Mouse (Mus musculus) testis, adult 2 months (tissue): ENCODE measurements around the gene Nedd9. TPM values are rescaled to one million over a fixed set of nuclear protein-coding genes. Genes with fewer than 3 reads are reported as not detected.

Experiments used
- H3K27ac ChIP-seq: fragments of 200-500 bp; 2 replicates; pipeline ENCODE4 v1.5.1; 2012; ENCODE audit warnings: low read depth, low read length; ENCODE audit not compliant: control insufficient read depth, insufficient read depth
- H3K27me3 ChIP-seq: fragments of 200-500 bp; 2 replicates; pipeline ENCODE4 v1.6.1; 2012; ENCODE audit warnings: mild to moderate bottlenecking, low read length, moderate library complexity; ENCODE audit not compliant: control insufficient read depth, insufficient read depth
- H3K36me3 ChIP-seq: fragments of 200-500 bp; 2 replicates; pipeline ENCODE4 v1.6.1; 2012; ENCODE audit warnings: mild to moderate bottlenecking, low read length; ENCODE audit not compliant: control insufficient read depth, insufficient read depth
- H3K4me1 ChIP-seq: fragments of 200-500 bp; 2 replicates; pipeline ENCODE4 v1.6.1; 2012; ENCODE audit warnings: low read length; ENCODE audit not compliant: control insufficient read depth, insufficient read depth
- H3K4me3 ChIP-seq: fragments of 200-500 bp; 2 replicates; pipeline ENCODE4 v1.5.1; 2012; ENCODE audit warnings: low read depth, mild to moderate bottlenecking, low read length, moderate library complexity, mixed read lengths; ENCODE audit not compliant: control insufficient read depth
- CTCF ChIP-seq: fragments of 200-500 bp; IDR thresholded peaks from 2 replicates; pipeline ENCODE4 v1.5.1; 2012; ENCODE audit warnings: low read depth, mild to moderate bottlenecking, inconsistent platforms, low read length, moderate library complexity; ENCODE audit not compliant: control insufficient read depth, insufficient read depth, insufficient replicate concordance
- POLR2A ChIP-seq: fragments of 200-500 bp; IDR thresholded peaks from 2 replicates; pipeline ENCODE4 v1.6.1; 2012; ENCODE audit warnings: low read depth, mild to moderate bottlenecking, inconsistent platforms, low read length, moderate library complexity; ENCODE audit not compliant: control insufficient read depth
- polyA plus RNA-seq: library from polyadenylated mRNA; depleted of rRNA; stranded (reverse); fragments of >200 nt; gene quantifications from 2 replicates; pipeline ENCODE4 v1.2.3, GENCODE M21; 2012

Nedd9 gene
- polyA plus RNA-seq, 1 experiment = 3.0 TPM

DNA sequence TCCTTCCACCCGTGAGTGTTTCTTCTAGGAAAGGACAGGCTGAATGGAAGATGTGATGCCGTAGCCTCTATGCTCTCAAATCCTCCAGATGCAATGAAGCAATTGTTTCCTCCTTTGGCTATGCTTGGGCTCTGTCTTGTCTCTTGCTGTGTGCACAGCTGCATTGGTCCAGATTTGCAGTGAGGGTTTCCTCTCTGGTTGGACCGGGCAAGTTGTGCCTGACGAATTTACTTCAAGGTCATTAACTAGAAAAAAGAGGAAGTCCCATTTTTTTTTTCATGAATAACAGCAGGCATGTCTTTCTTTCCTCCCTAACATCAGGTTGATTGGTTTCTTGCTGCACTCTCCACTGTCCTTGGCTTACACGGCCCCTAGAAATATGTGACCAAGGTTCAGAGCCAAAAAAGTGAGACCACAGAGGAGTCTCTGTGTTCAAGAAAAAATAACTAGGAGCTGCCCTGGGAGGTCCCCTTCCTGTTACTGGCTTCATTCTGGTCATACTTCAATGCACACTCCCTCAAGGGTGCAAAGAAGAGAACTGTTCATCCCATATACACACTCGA lies 84.6 kb downstream of the Nedd9 start:
- Histone ChIP-seq H3K4me3 (no peak overlapping the region), H3K36me3 (no peaks in the 10 kb centered on the region), H3K27ac (no peak overlapping the region), H3K27me3 (no peaks in the 10 kb centered on the region), H3K4me1 (no peaks in the 10 kb centered on the region)
- TF ChIP-seq CTCF = no peak
- no peak for TF ChIP-seq POLR2A

- Histone ChIP-seq H3K4me1 (no peaks in the 10 kb centered on the region), H3K4me3 (no peak overlapping the region), H3K36me3 (no peaks in the 10 kb centered on the region), H3K27ac (no peak overlapping the region), H3K27me3 (no peaks in the 10 kb centered on the region)
- TF ChIP-seq CTCF (no peak), POLR2A (no peak)
Observed at GRCm38 (mm10) chr13:41401775-41402174, 85.4 kb downstream of the Nedd9 start.

GRCm38 (mm10) chr13:41400289-41400688 lies 86.9 kb downstream of the Nedd9 start:
- H3K27me3 ChIP-seq = no peaks in the 10 kb centered on the region
- H3K4me3 ChIP-seq = no peak overlapping the region
- H3K4me1 ChIP-seq = no peaks in the 10 kb centered on the region
- H3K36me3 ChIP-seq = no peaks in the 10 kb centered on the region
- H3K27ac ChIP-seq = no peak overlapping the region
- TF ChIP-seq CTCF (no peak), POLR2A (no peak)

DNA sequence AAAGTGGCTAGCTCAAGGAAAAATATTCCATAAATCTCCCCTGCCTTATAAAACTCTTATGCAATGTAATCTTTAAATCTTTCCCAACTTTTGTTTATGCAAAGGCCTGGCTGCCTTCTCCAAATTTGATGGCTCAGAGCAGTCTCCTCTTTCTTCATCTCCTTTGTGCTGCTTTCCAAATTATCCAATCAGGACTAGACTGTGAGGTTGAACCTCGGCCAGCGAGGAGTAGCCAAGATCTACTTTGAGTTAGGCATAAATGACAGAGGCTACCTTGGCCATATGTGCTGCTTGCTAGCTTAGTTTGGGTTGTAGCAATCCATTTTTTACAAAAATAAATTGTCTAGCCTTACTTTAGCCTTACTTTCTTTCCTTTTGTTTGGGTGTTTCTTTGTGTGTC lies 95.0 kb downstream of the Nedd9 start:
- Histone ChIP-seq H3K27me3 (no peaks in the 10 kb centered on the region), H3K27ac (no peak overlapping the region), H3K4me1 (no peaks in the 10 kb centered on the region), H3K4me3 (no peak overlapping the region), H3K36me3 (no peaks in the 10 kb centered on the region)
- TF ChIP-seq POLR2A (no peak), CTCF (no peak)

- no peaks in the 10 kb centered on the region for H3K36me3 ChIP-seq
- no peaks in the 10 kb centered on the region for H3K27me3 ChIP-seq
- TF ChIP-seq POLR2A (no peak), CTCF (no peak)
Observed at GRCm38 (mm10) chr13:41390698-41391097, 96.5 kb downstream of the Nedd9 start.

GRCm38 (mm10) chr13:41386581-41386980 lies 100.6 kb downstream of the Nedd9 start:
- no peaks in the 10 kb centered on the region for H3K36me3 ChIP-seq
- no peak overlapping the region for H3K4me3 ChIP-seq
- TF ChIP-seq POLR2A = no peak
- no peak for TF ChIP-seq CTCF
- no peaks in the 10 kb centered on the region for H3K4me1 ChIP-seq
- no peaks in the 10 kb centered on the region for H3K27me3 ChIP-seq
- H3K27ac ChIP-seq = no peak overlapping the region

More at GRCm38 (mm10) chr13:41390698-41391097, 96.5 kb downstream of the Nedd9 start:
- Histone ChIP-seq H3K4me1 (no peaks in the 10 kb centered on the region), H3K27ac (no peak overlapping the region), H3K4me3 (no peak overlapping the region)

- H3K4me1 ChIP-seq = no peaks in the 10 kb centered on the region
- no peak overlapping the region for H3K27ac ChIP-seq
- TF ChIP-seq POLR2A = no peak
- TF ChIP-seq CTCF = no peak
- no peaks in the 10 kb centered on the region for H3K27me3 ChIP-seq
- H3K4me3 ChIP-seq = no peak overlapping the region
- no peaks in the 10 kb centered on the region for H3K36me3 ChIP-seq
Observed at GRCm38 (mm10) chr13:41384896-41385295, 102.3 kb downstream of the Nedd9 start.
